Mouse (Mus musculus) heart, embryonic 14.5 days (tissue): ENCODE results near the gene Slc22a21. TPM values are rescaled to one million over a fixed set of nuclear protein-coding genes. Genes with fewer than 3 reads are reported as not detected.

ENCODE experiments used
- ATAC-seq: fragments of 200-750 bp; cut with Nextera tagmentation; 2 replicates; pipeline ENCODE4 v1.8.0; 2017; ENCODE audit warnings: low read depth, moderate TSS enrichment; ENCODE audit not compliant: insufficient number of reproducible peaks, insufficient read depth, low FRiP score
- H3K27ac ChIP-seq, 2 experiments: fragments of 200-500 bp in 1 of 2; fragments of 300-500 bp in 1 of 2; sonication (generic) in 1 of 2; replicated peaks in 1 of 2; 2 replicates each; pipeline ENCODE4 v1.5.1; 2012 to 2014; ENCODE audit warnings: low read depth in 2 of 2, low read length in 2 of 2, control low read depth in 1 of 2, mild to moderate bottlenecking in 1 of 2, mixed read lengths in 1 of 2; ENCODE audit not compliant: control insufficient read depth in 1 of 2, insufficient read depth in 1 of 2
- H3K27me3 ChIP-seq: fragments of 300-500 bp; sonication (generic); 2 replicates; pipeline ENCODE4 v1.6.1; 2014; ENCODE audit warnings: mild to moderate bottlenecking, low read length, control low read depth; ENCODE audit not compliant: control insufficient read depth, insufficient read depth
- H3K36me3 ChIP-seq: fragments of 300-500 bp; sonication (generic); 2 replicates; pipeline ENCODE4 v1.6.1; 2014; ENCODE audit warnings: mild to moderate bottlenecking, control low read depth, low read length, mixed read lengths; ENCODE audit not compliant: control insufficient read depth, insufficient read depth
- H3K4me1 ChIP-seq, 2 experiments: fragments of 200-500 bp in 1 of 2; fragments of 300-500 bp in 1 of 2; sonication (generic) in 1 of 2; 2 replicates each; pipeline ENCODE4 v1.6.1; 2012 to 2014; ENCODE audit warnings: low read length in 2 of 2, control low read depth in 1 of 2, mixed read lengths in 1 of 2; ENCODE audit not compliant: control insufficient read depth in 2 of 2, insufficient read depth in 2 of 2
- H3K4me2 ChIP-seq: fragments of 300-500 bp; sonication (generic); 2 replicates; pipeline ENCODE4 v1.6.1; 2014; ENCODE audit warnings: mild to moderate bottlenecking, low read length
- H3K4me3 ChIP-seq, 2 experiments: fragments of 200-500 bp in 1 of 2; fragments of 300-500 bp in 1 of 2; sonication (generic) in 1 of 2; 2 replicates each; pipeline ENCODE4 v1.5.1; 2012 to 2014; ENCODE audit warnings: low read length in 2 of 2, mild to moderate bottlenecking in 2 of 2, control low read depth in 1 of 2, low read depth in 1 of 2, moderate library complexity in 1 of 2; ENCODE audit not compliant: control insufficient read depth in 1 of 2, insufficient read depth in 1 of 2
- H3K9ac ChIP-seq: fragments of 300-500 bp; sonication (generic); 2 replicates; pipeline ENCODE4 v1.6.1; 2014; ENCODE audit warnings: mild to moderate bottlenecking, low read length
- H3K9me3 ChIP-seq: fragments of 300-500 bp; sonication (generic); 2 replicates; pipeline ENCODE4 v1.6.1; 2016; ENCODE audit warnings: low read length, control low read depth; ENCODE audit not compliant: control insufficient read depth
- WGBS: fragments of 180-500 bp; shearing (Covaris S2); extraction: QIAGEN DNeasy Blood & Tissue Kit; methylation state at CpG from one replicate; pipeline ENCODE4 v1.1.7; 2014; 5-methylcytosine and 5-hydroxymethylcytosine counted together
- polyA plus RNA-seq: library from polyadenylated mRNA; unstranded; fragments of >200 nt; fragmentation: Nextera tagmentation; extraction: Ambion mirVana; gene quantifications from 2 replicates; pipeline ENCODE4 v1.2.1, GENCODE M21; 2014

Gene Slc22a21
- polyA plus RNA-seq, 1 experiment from 2014 or later = 2.6 TPM

DNA sequence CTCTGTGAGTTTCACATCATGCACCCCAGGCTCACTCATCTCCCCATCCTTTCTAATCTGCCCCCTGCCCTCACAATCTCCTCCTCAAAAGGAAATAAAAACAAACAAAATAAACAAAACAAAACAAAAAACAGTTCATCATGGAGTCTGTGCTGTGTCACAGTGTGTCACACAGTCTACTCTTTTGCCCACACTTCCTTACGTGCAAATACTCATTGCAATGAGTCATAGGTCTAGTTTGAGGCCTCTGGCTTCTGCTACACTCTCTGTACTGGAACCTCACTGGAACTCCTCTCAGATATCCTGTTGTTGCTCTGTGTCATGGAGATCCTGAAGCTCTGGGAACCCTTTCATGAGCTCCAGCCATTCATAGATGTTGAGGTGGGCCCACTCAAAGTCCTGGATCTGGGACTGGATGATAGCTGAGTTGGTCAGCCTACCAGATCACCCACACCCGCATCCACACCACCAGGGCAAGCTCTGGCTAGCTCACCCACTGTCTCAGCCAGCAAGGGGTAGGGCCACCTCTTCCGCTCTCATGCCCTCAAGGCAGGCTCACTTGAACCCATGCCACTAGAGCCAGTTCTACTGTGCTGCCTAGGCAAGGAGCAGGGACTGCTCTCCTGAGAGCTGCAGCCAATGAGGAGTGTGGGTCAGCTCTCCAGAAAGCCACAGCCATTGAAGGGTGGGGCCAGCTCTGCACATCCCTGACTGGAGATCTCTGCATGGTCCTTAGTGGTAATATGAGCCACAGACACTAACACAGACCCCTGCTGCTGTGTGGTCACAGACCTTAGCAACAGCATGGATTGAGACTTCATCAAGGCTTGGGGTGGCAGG is 39.0 kb upstream of the Slc22a21 start:
- no peaks in the 10 kb centered on the region for H3K9me3 ChIP-seq
- ATAC-seq = no peak
- no peaks in the 10 kb centered on the region; the same call in 1 of the 2 replicates for H3K27me3 ChIP-seq
- H3K27ac ChIP-seq = no peak overlapping the region
- no peaks in the 10 kb centered on the region for H3K36me3 ChIP-seq
- WGBS = 76% methylated on average over 3 of the region's 3 CpGs
- no peaks in the 10 kb centered on the region for H3K4me1 ChIP-seq
- no peak overlapping the region for H3K9ac ChIP-seq
- no peak overlapping the region for H3K4me2 ChIP-seq
- H3K4me3 ChIP-seq = no peak overlapping the region

DNA sequence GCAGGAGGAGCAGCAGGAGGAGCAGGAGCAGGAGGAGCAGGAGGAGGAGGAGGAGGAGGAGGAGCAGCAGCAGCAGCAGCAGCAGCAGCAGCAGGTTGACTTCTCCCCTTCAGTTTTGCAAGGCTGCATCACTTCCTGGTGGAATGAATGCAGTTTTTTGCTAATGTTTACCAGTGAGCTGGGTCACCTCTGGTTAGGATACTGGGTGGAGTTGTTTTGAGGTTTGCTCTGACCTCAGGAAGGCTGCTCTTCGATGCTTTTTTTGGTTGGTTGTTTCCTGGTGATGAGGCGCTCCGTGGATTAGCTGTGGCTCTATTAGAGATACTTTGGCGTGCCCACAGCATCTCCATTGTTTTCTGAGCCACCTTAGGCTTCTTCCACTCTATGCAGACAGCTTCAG is 37.5 kb upstream of the Slc22a21 start:
- Histone ChIP-seq H3K36me3 (no peaks in the 10 kb centered on the region), H3K27ac (no peak overlapping the region), H3K9ac (no peak overlapping the region), H3K27me3 (no peaks in the 10 kb centered on the region; the same call in 1 of the 2 replicates), H3K9me3 (no peaks in the 10 kb centered on the region), H3K4me2 (no peak overlapping the region), H3K4me1 (no peaks in the 10 kb centered on the region), H3K4me3 (no peak overlapping the region)
- 70% methylated on average over 4 of the region's 4 CpGs for WGBS
- no peak for ATAC-seq

DNA sequence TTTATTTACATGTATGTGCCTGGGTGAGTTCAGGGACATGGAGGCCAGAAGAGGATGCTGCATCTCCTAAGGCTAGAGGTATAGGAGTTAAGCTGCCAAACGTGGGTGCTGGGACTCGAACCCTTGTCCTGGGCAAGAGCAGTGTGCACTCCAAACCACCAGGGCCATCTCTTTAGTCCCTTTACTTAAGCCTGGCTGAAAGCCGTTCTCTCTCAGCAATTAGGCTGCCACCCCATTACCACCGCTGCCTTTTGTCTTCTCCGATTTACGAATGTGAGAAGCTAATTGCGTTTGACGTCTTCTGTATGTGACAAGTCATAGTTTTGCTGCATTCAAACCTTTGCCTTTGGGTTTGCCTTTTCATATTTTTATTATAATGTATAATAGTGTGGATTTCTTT is 35.9 kb upstream of the Slc22a21 start:
- ATAC-seq = no peak
- no peak overlapping the region for H3K4me3 ChIP-seq
- no peaks in the 10 kb centered on the region for H3K4me1 ChIP-seq
- H3K27ac ChIP-seq = no peak overlapping the region
- H3K27me3 ChIP-seq = no peaks in the 10 kb centered on the region; the same call in 1 of the 2 replicates
- no peak overlapping the region for H3K4me2 ChIP-seq
- no peaks in the 10 kb centered on the region for H3K9me3 ChIP-seq
- H3K9ac ChIP-seq = no peak overlapping the region
- 69% methylated on average over 8 of the region's 8 CpGs for WGBS
- H3K36me3 ChIP-seq = no peaks in the 10 kb centered on the region

DNA sequence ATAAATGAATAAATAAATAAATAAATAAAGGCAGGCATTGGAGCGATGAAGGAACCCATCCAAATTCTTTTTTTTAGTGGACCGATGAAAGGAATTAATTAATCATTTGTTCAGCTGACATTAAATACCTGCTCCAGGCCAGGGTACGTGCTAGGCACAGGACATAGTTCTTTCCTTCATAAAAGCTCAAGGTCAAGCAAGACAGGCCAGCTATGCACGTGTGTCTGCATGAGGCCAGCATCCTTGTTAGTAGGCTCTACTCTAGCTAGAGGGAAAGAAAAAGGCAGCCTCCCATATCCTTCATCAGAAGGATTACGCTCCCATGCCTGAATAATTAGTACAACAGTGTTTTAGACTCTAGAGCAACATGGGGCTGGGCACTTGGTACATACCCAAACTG is 32.8 kb upstream of the Slc22a21 start:
- Histone ChIP-seq H3K9ac (no peak overlapping the region), H3K4me3 (no peak overlapping the region), H3K36me3 (no peaks in the 10 kb centered on the region), H3K4me2 (no peak overlapping the region), H3K9me3 (no peaks in the 10 kb centered on the region), H3K27ac (no peak overlapping the region), H3K27me3 (no peaks in the 10 kb centered on the region), H3K4me1 (no peaks in the 10 kb centered on the region)
- WGBS = 88% methylated on average over 5 of the region's 5 CpGs
- no peak for ATAC-seq

DNA sequence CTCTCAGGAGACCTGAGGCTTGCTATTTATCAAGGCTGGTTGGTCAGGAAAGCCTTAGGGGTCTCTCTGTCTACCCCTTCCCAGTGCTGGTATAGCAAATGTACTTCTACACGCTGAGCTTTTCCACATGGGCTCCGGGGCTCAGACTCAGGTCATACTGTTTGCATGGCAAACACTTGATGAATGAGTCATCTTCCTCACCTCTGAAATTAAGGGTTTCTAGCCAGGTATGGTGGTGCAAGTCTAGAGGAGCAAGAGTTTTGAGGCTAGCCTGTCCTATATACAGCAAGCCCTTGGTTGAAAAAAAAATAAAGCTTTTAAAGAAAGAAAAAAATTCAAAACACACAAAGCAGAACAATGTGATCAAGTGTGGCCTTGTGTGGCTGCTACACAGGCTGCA is 31.1 kb upstream of the Slc22a21 start:
- no peak overlapping the region for H3K27ac ChIP-seq
- H3K9ac ChIP-seq = no peak overlapping the region
- 82% methylated on average over 2 of the region's 2 CpGs for WGBS
- H3K27me3 ChIP-seq = no peaks in the 10 kb centered on the region
- ATAC-seq = no peak
- no peaks in the 10 kb centered on the region for H3K36me3 ChIP-seq
- no peak overlapping the region for H3K4me3 ChIP-seq
- no peaks in the 10 kb centered on the region for H3K9me3 ChIP-seq
- no peak overlapping the region for H3K4me2 ChIP-seq
- no peaks in the 10 kb centered on the region for H3K4me1 ChIP-seq

DNA sequence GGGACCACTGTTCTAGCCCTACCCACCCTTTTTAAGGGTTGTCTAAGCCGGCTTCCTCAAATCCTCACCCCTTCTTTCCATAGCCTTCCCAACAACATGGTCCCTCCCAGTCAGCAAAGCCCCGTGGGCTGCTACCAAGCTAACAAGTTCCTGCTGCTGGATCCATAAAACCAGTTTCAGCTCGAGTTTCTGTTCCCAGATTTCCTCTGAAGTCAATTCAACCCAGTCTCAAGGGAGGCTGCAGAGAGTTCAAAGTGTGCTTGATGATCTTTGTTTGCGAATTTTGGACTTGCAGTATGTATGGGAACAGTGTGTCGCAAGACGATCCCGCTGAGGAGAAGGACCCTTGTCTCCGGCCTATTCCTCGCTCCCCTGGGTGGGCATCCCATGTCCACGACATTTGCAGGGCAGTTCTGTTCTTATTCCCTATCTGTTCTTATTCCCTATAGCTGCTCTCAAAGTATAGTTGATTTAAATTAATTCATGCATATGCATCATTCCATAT is 28.3 kb upstream of the Slc22a21 start:
- ATAC-seq = no peak
- H3K4me2 ChIP-seq = no peak overlapping the region
- no peak overlapping the region for H3K4me3 ChIP-seq
- no peaks in the 10 kb centered on the region for H3K36me3 ChIP-seq
- H3K9ac ChIP-seq = no peak overlapping the region
- peaks cover 0 to 7% of the 10 kb centered on the region in 2 experiments; a peak in 1 of 4 replicates for H3K4me1 ChIP-seq
- no peak overlapping the region for H3K27ac ChIP-seq
- no peaks in the 10 kb centered on the region for H3K27me3 ChIP-seq
- no peaks in the 10 kb centered on the region for H3K9me3 ChIP-seq
- WGBS = 79% methylated on average over 10 of the region's 10 CpGs

DNA sequence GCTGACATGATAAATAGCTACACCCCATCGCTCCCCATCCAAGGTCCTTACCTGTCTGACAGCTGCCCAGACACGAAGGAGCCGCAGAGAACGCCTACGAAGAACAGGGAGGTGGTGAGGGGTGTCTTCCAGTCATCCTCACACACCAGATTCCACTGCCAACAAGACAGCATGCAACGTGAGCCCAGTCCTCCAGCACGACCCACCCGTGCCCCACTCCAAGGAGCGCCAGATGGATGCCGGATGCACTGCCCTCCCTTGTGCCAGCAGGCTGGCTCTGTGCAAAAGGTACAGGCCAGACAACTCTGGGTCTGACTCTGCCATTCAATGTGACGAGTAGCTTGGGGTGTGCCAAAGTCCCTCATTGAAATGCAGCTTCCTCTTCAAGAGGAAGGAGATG is 27.6 kb upstream of the Slc22a21 start:
- H3K4me1 ChIP-seq = peaks cover 0 to 7% of the 10 kb centered on the region in 2 experiments; a peak in 1 of 4 replicates
- H3K9ac ChIP-seq = no peak overlapping the region
- no peaks in the 10 kb centered on the region for H3K36me3 ChIP-seq
- ATAC-seq = no peak
- no peaks in the 10 kb centered on the region for H3K27me3 ChIP-seq
- no peak overlapping the region for H3K27ac ChIP-seq
- 86% methylated on average over 11 of the region's 11 CpGs for WGBS
- H3K9me3 ChIP-seq = no peaks in the 10 kb centered on the region
- no peak overlapping the region for H3K4me3 ChIP-seq
- H3K4me2 ChIP-seq = no peak overlapping the region
